Mouse (Mus musculus): ENCODE measurements around the gene Cntn1.

DNA sequence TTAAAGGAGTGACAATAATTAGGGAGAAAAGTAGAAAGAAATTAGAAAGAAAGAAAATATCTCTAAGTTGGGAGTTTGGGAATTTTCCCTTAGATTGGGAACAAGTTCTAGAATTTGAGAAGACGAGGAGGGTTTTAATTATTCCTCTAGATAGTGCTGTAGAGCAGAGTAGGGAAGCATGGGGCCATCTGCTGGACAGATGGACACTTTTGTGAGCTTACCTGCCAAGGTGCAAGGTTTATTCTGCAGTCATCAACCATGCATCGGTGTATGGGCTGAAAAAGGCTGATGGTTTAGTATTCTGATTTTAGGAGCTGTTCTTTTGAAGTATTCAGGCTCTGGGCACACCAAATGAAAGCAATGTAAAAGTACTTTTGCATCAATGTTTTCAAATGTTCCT is 124.8 kb downstream of the Cntn1 start:
- TF ChIP-seq CTCF (IDR thresholded peaks at IDR 0.05; ENCODE audit: borderline replicate concordance, insufficient read depth, low read depth, low read length) (peak; percentile 64; the same call in 1 of the 2 replicates), POLR2A (IDR thresholded peaks at IDR 0.05; ENCODE audit: borderline replicate concordance, insufficient read depth, low read length) (no peak)
